Mouse (Mus musculus): Measurements from ENCODE around the gene Cilp.

Cilp gene

DNA sequence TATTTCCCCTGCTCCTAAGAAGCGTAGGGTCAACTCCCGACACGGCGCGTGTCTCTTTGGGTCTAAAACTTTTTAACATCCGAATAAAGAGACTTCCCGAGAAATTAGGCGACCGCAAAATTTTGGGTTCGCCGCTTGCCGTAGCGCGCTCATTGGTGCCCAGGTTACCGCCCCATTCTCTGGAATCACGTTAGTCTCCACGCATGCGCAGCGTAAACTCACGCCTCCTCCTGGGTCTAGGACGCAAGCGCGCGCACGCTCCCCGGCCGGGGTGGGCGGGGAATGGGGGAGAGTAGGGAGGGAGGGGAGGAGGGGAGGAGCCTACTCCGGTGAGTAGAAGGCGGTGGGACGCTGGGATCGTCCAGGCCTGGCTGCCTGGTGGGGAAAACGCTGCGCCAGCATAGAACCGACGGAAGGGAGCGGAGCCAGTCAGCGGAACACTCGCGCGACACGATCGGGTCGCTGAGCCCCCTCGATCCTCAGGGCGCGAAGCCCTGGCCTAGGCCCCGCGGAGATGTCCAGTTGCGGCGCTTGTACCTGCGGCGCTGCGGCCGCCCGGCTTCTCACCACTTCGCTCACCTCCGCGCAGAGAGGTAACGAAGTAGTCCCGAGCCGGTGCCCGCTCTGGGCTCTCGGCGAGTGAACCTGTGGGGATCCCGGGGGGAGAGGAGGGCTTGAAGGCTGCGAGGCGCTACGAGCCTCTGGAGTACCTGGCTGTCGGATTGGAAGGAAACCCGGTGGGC, 29.2 kb downstream of the Cilp start, which contains the start of gene Clpx:
TSS of gene Clpx (plus strand) at position 288 of the 743 bp plus-strand sequence.
- peak; percentile 98 for DNase-seq (ENCODE audit: low read depth, low spot score)

DNA sequence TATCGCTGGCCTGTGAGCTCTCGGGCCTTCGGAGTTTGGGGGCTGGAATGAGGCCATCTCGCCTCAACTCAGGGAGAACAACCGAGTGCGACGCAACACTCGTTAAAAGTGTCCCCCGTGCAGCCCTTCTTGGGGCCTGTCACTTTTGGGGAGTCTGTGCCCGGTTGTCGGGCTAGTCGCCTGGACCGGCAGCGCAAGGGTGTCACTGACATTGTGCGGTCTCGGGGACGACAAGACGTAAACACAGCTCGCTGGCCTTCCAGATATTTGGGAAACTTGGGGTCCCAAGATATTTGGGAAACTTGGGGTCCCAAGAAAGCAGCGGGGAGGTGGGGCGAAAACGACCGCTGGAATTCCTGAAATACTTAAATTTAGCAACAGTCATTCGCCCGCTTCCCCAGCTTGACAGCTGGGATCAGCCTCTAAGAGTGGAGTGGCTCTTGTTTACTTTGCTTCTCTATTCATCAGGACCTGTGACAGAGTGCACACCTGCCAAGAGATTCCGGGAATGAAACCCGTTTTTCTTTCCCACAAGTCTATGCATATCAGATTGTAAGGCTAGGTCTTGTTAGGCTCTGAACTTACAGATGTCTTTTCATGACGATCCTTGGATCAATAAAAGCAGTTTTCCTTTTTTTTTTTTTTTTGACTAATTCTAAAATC, 29.9 kb downstream of the Cilp start:
- DNase-seq (ENCODE audit: low read depth, low spot score) = no peak

DNA sequence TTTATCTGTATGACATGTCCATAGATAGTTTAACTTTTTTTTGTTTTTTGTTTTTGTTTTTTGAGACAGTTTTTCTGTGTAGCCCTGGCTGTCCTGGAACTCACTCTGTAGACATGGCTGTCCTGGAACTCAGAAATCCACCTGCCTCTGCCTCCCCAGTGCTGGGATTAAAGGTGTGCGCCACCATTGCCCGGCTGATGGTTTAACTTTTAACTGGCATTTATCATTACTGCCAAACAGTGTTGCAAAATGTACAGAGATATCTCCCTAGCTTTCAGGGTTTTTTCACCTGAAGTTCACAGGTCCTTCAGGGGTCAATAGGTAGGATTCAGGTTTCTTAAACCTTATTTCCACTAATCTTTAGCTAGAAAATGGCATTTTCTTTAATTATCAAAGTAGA, 32.1 kb downstream of the Cilp start:
- no peak for DNase-seq (ENCODE audit: low read depth, low spot score)

DNA sequence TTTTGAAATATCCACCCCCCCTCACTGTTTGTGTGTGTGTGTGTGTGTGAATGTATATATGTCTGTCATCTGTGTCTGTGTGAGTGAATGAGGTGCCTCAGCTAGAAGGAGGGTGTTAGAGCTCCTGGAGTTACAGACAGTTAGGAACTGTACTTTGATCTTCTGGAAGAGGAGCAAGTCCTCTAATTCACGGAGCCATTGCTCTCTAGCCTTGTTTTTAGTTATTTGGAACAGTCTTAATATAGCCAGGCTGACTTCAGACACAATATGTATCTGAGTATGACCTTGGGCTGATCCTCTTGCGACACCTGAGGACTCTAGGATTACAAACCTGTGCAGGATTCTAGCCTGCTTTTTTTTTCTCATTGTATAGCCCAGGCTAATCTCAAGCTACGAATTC, 33.8 kb downstream of the Cilp start:
- DNase-seq (ENCODE audit: low read depth, low spot score) = no peak

DNA sequence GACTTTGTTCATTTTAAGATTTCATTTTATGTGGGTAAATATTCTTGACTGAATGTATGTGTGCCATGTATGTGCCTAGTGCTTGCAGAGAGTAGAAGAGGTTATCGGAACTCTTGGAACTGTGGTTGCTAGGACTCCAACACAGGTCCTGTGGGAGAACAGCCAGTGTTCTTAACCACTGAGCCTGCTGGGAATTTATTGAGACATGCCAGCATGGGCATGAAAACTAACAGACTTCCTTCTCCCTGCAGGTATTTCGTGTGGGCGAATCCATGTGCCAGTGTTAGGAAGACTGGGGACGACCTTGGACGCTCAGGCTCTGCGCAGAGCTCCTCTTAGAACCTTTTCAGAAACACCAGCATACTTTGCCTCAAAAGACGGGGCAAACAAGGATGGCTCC, 34.7 kb downstream of the Cilp start:
- no peak for DNase-seq (ENCODE audit: low read depth, low spot score)

DNA sequence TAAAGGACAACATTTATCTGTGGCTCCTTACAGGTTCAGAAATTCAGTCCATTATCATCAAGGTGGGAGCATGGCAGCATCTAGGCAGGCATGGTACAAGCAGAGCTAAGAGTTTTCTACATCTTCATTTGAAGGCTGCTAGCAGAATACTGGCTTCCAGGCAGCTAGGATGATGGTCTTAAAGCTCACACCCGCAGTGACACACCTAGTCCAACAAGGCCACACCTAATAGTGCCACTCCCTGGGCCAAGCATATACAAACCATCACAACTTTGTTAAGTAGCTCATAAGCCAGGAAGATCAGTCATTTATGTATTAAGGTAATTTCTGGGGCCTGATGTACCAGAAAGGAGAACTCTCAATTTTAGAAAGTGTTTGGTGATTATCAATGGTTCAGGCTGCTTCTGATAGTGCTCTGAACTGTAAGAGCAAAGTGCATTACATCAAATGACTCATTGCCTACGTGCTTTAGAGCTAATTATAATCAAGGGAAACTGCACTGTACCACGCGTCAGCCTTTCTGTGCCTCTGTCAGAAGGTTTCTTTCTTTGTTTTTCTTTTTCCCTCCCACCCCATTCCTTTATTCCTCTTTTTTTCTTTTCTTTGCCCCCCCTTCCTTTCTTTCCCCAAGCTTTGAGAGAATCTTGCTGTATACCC, 37.5 kb downstream of the Cilp start:
- no peak for DNase-seq (ENCODE audit: low read depth, low spot score)

DNA sequence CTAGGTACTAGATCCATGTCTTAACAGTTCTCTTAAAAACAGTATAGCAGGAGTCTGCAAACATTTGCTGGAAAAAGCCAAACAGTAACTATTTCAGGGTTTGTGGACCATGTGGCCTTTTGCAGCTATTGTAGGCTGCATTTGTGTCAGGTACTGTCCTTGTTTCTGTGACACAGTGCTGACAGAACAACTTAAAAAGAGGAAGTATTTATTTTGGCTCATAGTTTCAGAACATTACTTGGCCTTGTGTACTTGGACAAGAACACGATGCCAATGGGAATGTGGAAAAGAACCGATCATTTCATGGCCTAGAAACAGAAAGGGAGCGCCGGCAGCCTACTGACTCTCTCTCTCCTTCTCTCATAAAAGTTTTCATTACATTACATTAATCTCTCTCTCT, 38.6 kb downstream of the Cilp start:
- DNase-seq (ENCODE audit: low read depth, low spot score) = no peak

DNA sequence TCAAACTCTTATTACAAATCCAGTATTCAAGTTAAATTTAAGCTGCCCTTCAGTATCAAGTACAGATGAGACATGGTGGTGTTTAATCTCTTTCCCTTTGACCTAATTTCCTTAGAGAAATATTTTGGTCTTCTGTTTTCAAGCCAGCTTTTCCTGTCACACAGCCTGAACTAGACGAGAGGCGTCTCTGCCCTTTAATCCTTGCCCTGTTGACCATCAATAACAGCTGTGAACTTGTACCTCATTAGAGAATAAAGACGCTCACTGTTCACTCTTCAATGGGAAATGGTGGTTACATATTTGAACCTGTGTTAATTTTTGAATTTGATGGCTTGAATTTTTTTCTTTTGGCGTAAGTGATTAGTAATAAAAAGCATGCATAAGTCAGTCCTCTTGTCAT, 39.3 kb downstream of the Cilp start:
- no peak for DNase-seq (ENCODE audit: low read depth, low spot score)

DNA sequence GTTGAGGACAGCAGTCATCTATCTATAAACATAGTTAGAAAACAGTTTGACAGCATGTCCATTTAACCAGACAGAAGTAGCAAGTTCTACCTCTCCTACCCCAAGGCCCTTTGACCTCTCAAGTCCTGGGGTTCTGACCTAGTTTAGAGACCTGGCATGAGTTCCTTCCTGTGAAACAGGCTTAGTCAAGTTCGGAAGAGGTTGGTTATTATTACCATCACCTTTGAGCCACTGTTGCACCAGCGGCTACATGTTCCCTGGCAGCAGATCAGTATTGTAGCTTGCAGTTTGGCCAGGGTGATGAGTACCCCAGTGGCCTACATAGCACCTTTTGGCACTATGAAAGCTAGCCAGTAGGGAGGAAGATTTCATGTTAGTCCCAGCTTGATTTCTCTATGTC, 41.7 kb downstream of the Cilp start:
- DNase-seq (ENCODE audit: low read depth, low spot score) = no peak

DNA sequence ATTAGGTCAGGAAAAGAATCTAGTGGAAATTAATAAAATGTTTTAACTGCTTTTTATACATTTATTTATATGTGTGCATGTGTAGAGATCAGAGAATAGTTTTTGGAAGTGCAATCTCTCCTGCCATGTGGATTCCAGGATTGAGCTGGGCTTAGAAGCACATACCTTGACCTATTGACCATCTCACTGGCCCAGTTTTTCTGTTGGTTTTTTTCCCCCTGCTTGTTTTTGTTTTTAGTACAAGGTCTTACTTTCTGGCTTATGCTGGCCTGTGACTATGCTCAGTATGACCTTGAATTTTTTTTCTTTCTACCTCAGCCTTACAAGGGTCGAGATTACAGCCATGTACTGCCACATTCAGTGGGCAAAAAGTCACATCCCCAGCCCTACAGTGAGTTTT, 43.0 kb downstream of the Cilp start:
- no peak for DNase-seq (ENCODE audit: low read depth, low spot score)

DNA sequence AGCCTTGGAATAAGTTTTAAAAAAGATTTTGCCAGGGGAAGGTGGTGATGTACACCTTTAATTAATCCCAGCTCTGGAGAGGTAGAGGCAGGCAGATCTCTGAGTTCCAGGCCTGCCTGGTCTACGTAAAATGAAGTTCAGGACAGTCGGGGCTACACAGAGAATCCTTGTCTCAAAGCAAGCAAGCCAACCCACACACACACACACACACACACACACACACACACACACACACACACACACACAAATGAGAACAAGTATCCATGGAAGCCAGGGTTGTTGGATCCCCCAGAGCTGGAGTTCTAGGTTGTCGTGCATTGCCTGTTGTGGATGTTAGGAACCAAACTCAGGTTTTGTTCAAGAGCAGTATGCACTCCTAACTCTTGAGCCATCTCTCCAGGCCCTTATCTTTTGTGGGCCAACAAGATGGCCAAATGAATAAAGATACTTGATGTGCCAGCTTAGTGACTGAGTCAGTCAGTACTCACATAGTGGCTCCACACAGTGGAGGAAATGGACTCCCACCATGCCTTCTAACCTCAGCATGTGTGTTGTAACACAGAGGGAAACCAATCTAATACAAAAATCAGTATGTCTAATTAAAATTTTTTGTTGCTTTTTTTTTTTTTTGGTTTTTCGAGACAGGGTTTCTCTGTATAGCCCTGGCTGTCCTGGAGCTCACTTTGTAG, 47.8 kb downstream of the Cilp start:
- DNase-seq (ENCODE audit: low read depth, low spot score) = peak; percentile 6

DNA sequence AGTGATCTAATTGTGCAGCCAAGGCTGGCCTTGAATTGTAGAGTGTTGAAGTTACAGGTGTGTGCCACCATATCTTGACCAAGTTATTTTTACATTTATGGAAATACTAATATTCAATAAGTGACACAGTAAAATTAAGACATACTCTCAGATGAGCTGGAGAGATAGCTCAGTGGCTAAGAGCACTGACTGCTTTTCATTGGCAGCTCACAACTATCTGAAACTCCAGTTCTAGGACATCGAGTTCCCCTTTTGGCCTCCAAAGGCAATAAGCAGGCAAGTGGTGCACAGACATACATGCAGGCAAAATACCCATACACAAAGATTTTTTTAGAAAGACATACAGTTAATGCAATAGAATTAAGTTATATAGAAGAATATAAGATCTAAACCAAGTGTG, 48.9 kb downstream of the Cilp start:
- no peak for DNase-seq (ENCODE audit: low read depth, low spot score)

DNA sequence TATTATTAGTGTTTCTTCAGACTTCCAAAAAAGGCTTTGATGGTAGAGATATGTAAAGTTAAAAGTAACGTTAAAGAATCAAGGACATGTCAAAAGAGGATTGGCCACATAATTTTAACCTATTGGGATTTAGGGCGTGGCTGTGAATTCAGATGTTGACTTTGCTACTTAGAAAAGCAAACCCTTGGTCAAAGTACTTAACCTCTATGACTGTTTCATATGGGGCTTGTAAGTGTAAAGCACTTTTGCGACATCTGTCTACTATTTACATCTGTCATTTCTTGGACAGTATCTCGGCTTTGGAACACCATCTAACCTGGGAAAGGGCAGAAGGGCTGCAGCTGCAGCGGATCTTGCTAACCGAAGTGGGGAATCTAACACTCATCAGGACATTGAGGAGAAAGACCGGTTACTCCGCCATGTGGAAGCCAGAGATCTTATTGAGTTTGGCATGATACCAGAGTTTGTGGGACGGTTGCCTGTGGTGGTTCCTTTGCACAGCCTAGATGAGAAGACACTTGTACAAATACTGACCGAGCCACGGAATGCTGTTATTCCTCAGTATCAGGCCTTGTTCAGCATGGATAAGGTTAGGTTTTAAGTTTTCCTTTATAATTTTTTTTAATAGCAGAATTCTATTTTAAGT, 57.4 kb downstream of the Cilp start:
- no peak for DNase-seq (ENCODE audit: low read depth, low spot score)

DNA sequence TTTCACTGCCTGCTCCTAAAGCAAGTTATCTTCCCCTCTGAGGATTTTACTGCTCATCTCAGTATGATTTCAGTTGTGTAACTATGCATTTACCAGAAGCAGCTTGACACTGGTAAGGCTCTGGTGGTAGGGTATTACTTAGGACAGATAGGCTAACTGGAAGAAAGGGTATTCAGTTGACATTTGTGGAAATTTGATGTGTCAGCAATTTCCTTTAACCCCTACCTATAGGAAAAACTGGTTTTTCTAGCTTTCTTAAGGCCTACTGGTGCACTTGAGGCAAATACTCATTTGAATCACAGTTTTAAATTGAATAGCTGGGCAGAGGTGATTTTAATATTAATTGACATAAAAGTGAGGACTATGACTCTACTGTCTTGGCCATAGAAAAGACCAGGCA, 61.0 kb downstream of the Cilp start:
- no peak for DNase-seq (ENCODE audit: low read depth, low spot score)

DNA sequence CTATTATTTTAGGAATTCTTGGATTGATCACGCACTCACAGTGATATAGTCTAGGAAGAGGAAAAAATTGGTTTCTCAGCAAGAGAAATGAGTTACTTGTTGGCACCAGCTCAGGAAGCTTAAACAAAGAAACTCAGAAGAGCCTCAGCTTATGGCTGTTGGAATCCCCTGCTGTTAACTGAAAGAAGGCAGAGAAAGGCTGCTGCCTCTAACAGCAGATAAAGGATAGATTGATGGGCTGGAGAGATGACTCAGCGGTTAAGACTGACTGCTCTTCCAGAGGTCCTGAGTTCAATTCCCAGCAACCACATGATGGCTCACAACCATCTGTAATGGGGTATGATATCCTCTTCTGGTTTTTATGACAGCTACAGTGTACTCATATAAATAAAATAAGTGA, 62.4 kb downstream of the Cilp start:
- DNase-seq (ENCODE audit: low read depth, low spot score) = no peak

Measured in CD4-positive helper T cell, adult 2 months (primary cell).